Mouse (Mus musculus): ENCODE measurements around the gene Capn5. TPM values are rescaled to one million over a fixed set of nuclear protein-coding genes. Genes with fewer than 3 reads are reported as not detected.

Capn5 gene
- polyA plus RNA-seq, 1 experiment, result 15.6 TPM

GRCm38 (mm10) chr7:98114656-98115055 is 63.4 kb downstream of the Capn5 start:
- TF ChIP-seq POLR2A (IDR thresholded peaks at IDR 0.05; ENCODE audit: low read depth, low read length), result no peak
- no peak for TF ChIP-seq CTCF (IDR thresholded peaks at IDR 0.05; ENCODE audit: extremely low read depth, insufficient read length, insufficient replicate concordance, low read depth, low read length)
- H3K4me3 ChIP-seq (ENCODE audit: low read depth, low read length), result no peak overlapping the region
- H3K36me3 ChIP-seq (ENCODE audit: control insufficient read depth, insufficient read depth, low read length), result no peaks in the 10 kb centered on the region; the same call in 1 of the 2 replicates
- H3K27ac ChIP-seq (ENCODE audit: insufficient read depth, low read depth, low read length), result no peak overlapping the region
- WGBS, result 46% methylated on average over 6 of the region's 6 CpGs
- H3K4me1 ChIP-seq (ENCODE audit: control insufficient read depth, insufficient read depth, insufficient read length, low read length), result peaks cover 37% of the 10 kb centered on the region
- no peaks in the 10 kb centered on the region for H3K27me3 ChIP-seq (ENCODE audit: control insufficient read depth, insufficient read depth, low read length)

- no peaks in the 10 kb centered on the region for H3K27me3 ChIP-seq (ENCODE audit: control insufficient read depth, insufficient read depth, low read length)
- TF ChIP-seq POLR2A (IDR thresholded peaks at IDR 0.05; ENCODE audit: low read depth, low read length), result no peak
- TF ChIP-seq CTCF (IDR thresholded peaks at IDR 0.05; ENCODE audit: extremely low read depth, insufficient read length, insufficient replicate concordance, low read depth, low read length), result no peak
- H3K27ac ChIP-seq (ENCODE audit: insufficient read depth, low read depth, low read length), result no peak overlapping the region
- no peak overlapping the region for H3K4me3 ChIP-seq (ENCODE audit: low read depth, low read length)
- WGBS, result 63% methylated on average over 25 of the region's 25 CpGs
- peaks cover 36% of the 10 kb centered on the region for H3K4me1 ChIP-seq (ENCODE audit: control insufficient read depth, insufficient read depth, insufficient read length, low read length)
- H3K36me3 ChIP-seq (ENCODE audit: control insufficient read depth, insufficient read depth, low read length), result no peaks in the 10 kb centered on the region; the same call in 1 of the 2 replicates
Measured at GRCm38 (mm10) chr7:98111233-98111632, 66.8 kb downstream of the Capn5 start.

- Histone ChIP-seq H3K27me3 (ENCODE audit: control insufficient read depth, insufficient read depth, low read length) (no peaks in the 10 kb centered on the region), H3K4me1 (ENCODE audit: control insufficient read depth, insufficient read depth, insufficient read length, low read length) (peaks cover 44% of the 10 kb centered on the region), H3K27ac (ENCODE audit: insufficient read depth, low read depth, low read length) (0 out of 2 replicates have a peak overlapping the region, but pooled peaks have one; percentile 13), H3K4me3 (ENCODE audit: low read depth, low read length) (no peak overlapping the region), H3K36me3 (ENCODE audit: control insufficient read depth, insufficient read depth, low read length) (no peaks in the 10 kb centered on the region; the same call in 1 of the 2 replicates)
- 84% methylated on average over 4 of the region's 4 CpGs for WGBS
- TF ChIP-seq POLR2A (IDR thresholded peaks at IDR 0.05; ENCODE audit: low read depth, low read length), result no peak
- no peak for TF ChIP-seq CTCF (IDR thresholded peaks at IDR 0.05; ENCODE audit: extremely low read depth, insufficient read length, insufficient replicate concordance, low read depth, low read length)
Measured at GRCm38 (mm10) chr7:98109771-98110170, 68.3 kb downstream of the Capn5 start.

- TF ChIP-seq POLR2A (IDR thresholded peaks at IDR 0.05; ENCODE audit: low read depth, low read length), result no peak
- TF ChIP-seq CTCF (IDR thresholded peaks at IDR 0.05; ENCODE audit: extremely low read depth, insufficient read length, insufficient replicate concordance, low read depth, low read length), result no peak
- Histone ChIP-seq H3K27ac (ENCODE audit: insufficient read depth, low read depth, low read length) (peak overlapping the region; percentile 82), H3K27me3 (ENCODE audit: control insufficient read depth, insufficient read depth, low read length) (no peaks in the 10 kb centered on the region), H3K36me3 (ENCODE audit: control insufficient read depth, insufficient read depth, low read length) (no peaks in the 10 kb centered on the region; the same call in 1 of the 2 replicates), H3K4me1 (ENCODE audit: control insufficient read depth, insufficient read depth, insufficient read length, low read length) (peaks cover 49% of the 10 kb centered on the region), H3K4me3 (ENCODE audit: low read depth, low read length) (no peak overlapping the region)
- 67% methylated on average over 16 of the region's 16 CpGs for WGBS
Measured at GRCm38 (mm10) chr7:98108636-98109430, 69.2 kb downstream of the Capn5 start.

GRCm38 (mm10) chr7:98106272-98106671 is 71.8 kb downstream of the Capn5 start:
- Histone ChIP-seq H3K27ac (ENCODE audit: insufficient read depth, low read depth, low read length) (peak overlapping the region; percentile 99), H3K36me3 (ENCODE audit: control insufficient read depth, insufficient read depth, low read length) (no peaks in the 10 kb centered on the region), H3K4me1 (ENCODE audit: control insufficient read depth, insufficient read depth, insufficient read length, low read length) (peaks cover 52% of the 10 kb centered on the region), H3K4me3 (ENCODE audit: low read depth, low read length) (peak overlapping the region; percentile 60), H3K27me3 (ENCODE audit: control insufficient read depth, insufficient read depth, low read length) (no peaks in the 10 kb centered on the region)
- TF ChIP-seq POLR2A (IDR thresholded peaks at IDR 0.05; ENCODE audit: low read depth, low read length), result no peak
- no peak for TF ChIP-seq CTCF (IDR thresholded peaks at IDR 0.05; ENCODE audit: extremely low read depth, insufficient read length, insufficient replicate concordance, low read depth, low read length)
- 33% methylated on average over 7 of the region's 7 CpGs for WGBS

DNA sequence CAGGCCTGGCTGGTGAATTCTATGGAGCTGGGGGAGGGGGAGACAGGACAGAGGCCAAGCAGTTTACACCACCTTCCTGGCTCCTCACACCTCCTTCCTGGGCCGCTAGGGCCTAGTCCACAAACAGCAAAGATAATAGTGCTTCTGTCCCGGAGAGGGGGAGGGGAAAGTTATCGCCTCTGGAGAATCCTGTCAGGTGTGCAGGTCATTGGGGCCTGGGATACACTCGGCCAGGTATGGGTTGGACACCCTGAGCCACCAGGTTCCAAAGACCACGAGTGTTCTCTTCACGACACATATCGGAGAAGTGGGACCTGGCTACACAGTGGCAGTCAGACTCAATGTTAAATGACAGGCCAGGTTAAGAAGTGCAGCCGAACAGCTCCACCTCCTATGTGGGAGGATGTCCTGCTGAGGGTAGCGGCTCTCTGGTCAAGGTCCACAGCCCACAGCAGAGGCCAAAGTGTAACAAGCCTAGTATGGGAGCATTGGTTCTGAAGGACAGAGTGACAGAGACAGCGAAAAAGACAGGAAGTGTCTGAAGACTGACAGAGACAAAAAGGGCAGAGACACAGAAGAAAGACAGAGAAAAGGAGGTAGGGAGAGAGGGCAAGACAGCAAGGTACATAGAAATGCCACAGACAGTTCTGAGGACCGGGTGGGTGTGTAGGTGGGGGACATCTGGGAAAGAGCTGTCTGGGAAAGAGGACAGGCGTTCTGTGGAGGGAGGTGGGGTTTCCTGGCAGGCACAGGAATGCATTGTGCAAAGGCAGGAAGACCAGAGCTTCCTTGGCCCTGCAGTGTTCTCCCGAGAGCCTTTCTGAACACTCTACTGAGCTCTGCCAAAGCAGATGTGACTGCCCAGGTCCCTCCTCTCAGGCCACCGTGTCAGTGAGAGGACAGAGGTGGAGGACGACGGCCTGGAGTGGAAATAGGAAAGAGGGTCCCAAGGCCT is 73.3 kb downstream of the Capn5 start:
- WGBS, result 31% methylated on average over 16 of the region's 16 CpGs
- H3K27ac ChIP-seq (ENCODE audit: insufficient read depth, low read depth, low read length), result peak overlapping the region; percentile 99
- H3K4me3 ChIP-seq (ENCODE audit: low read depth, low read length), result peak overlapping the region; percentile 60
- no peak; the same call in 1 of the 2 replicates for TF ChIP-seq POLR2A (IDR thresholded peaks at IDR 0.05; ENCODE audit: low read depth, low read length)
- TF ChIP-seq CTCF (IDR thresholded peaks at IDR 0.05; ENCODE audit: extremely low read depth, insufficient read length, insufficient replicate concordance, low read depth, low read length), result no peak
- peaks cover 52% of the 10 kb centered on the region for H3K4me1 ChIP-seq (ENCODE audit: control insufficient read depth, insufficient read depth, insufficient read length, low read length)
- no peaks in the 10 kb centered on the region for H3K27me3 ChIP-seq (ENCODE audit: control insufficient read depth, insufficient read depth, low read length)
- peaks cover under 1% of the 10 kb centered on the region; the same call in 1 of the 2 replicates for H3K36me3 ChIP-seq (ENCODE audit: control insufficient read depth, insufficient read depth, low read length)

Measured in small intestine, adult 2 months (tissue).